Mouse (Mus musculus) stomach, embryonic 16.5 days (tissue): ENCODE measurements around the gene Ptgfrn. TPM values are rescaled to one million over a fixed set of nuclear protein-coding genes. Genes with fewer than 3 reads are reported as not detected.

Experiments used
- ATAC-seq: fragments of 200-750 bp; cut with Nextera tagmentation; 2 replicates; pipeline ENCODE4 v1.8.0; 2017; ENCODE audit warnings: moderate number of reproducible peaks, moderate TSS enrichment; ENCODE audit not compliant: insufficient read depth, low FRiP score
- H3K27ac ChIP-seq: fragments of 300-500 bp; sonication (generic); 2 replicates; pipeline ENCODE4 v1.5.1; 2014; ENCODE audit warnings: low read length
- H3K27me3 ChIP-seq: fragments of 300-500 bp; sonication (generic); 2 replicates; pipeline ENCODE4 v1.6.1; 2014; ENCODE audit warnings: low read length, control low read depth, mixed read lengths; ENCODE audit not compliant: control insufficient read depth, insufficient read depth
- H3K36me3 ChIP-seq: fragments of 300-500 bp; sonication (generic); 2 replicates; pipeline ENCODE4 v1.6.1; 2014; ENCODE audit warnings: low read length; ENCODE audit not compliant: control insufficient read depth, insufficient read depth
- H3K4me1 ChIP-seq: fragments of 300-500 bp; sonication (generic); 2 replicates; pipeline ENCODE4 v1.6.1; 2014; ENCODE audit warnings: low read length, control low read depth, mixed read lengths; ENCODE audit not compliant: control insufficient read depth, insufficient read depth
- H3K4me2 ChIP-seq: fragments of 300-500 bp; sonication (generic); 2 replicates; pipeline ENCODE4 v1.6.1; 2014; ENCODE audit warnings: low read depth, low read length, mixed read lengths
- H3K4me3 ChIP-seq: fragments of 300-500 bp; sonication (generic); replicated peaks from 2 replicates; pipeline ENCODE4 v1.5.1; 2014; ENCODE audit warnings: mild to moderate bottlenecking, low read length
- H3K9ac ChIP-seq: fragments of 300-500 bp; sonication (generic); 2 replicates; pipeline ENCODE4 v1.6.1; 2014; ENCODE audit warnings: low read length
- H3K9me3 ChIP-seq: fragments of 300-500 bp; sonication (generic); replicated peaks from 2 replicates; pipeline ENCODE4 v1.6.1; 2016; ENCODE audit warnings: low read length, control low read depth; ENCODE audit not compliant: control insufficient read depth
- WGBS: fragments of 180-500 bp; shearing (Covaris S2); extraction: QIAGEN DNeasy Blood & Tissue Kit; methylation state at CpG from one replicate; pipeline ENCODE4 v1.1.7; 2014; 5-methylcytosine and 5-hydroxymethylcytosine counted together
- polyA plus RNA-seq: library from polyadenylated mRNA; unstranded; fragments of >200 nt; fragmentation: Nextera tagmentation; extraction: Ambion mirVana; gene quantifications from 2 replicates; pipeline ENCODE4 v1.2.1, GENCODE M21; 2015

Gene Ptgfrn
- polyA plus RNA-seq, 1 experiment from 2014 or later = 4.6 TPM

DNA sequence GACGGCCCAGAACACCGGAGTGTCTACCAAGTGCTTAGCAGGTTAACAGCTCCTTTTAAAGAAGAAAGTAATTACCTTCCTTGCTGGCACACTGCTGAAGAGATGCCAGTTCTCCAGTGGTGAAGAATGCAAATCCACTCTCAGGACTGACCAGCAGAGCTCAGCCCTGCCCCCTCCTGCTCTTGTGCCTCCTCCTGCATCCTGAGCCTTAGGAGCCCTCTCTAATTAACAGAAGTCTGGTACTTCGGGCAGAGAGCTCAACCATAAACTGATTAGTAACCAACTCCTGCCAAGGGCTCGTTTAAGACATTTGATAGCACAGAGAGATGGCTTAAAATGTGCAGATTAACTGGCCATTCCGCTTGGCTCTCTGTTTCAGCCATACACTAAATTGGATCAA, 41.4 kb downstream of the Ptgfrn start:
- H3K36me3 ChIP-seq = no peaks in the 10 kb centered on the region
- H3K4me1 ChIP-seq = peaks cover 24% of the 10 kb centered on the region
- H3K27ac ChIP-seq = no peak overlapping the region
- H3K9me3 ChIP-seq = no peaks in the 10 kb centered on the region
- H3K27me3 ChIP-seq = no peaks in the 10 kb centered on the region
- no peak for ATAC-seq
- H3K4me2 ChIP-seq = no peak overlapping the region
- H3K9ac ChIP-seq = no peak overlapping the region
- 70% methylated on average over 5 of the region's 5 CpGs for WGBS
- no peak overlapping the region for H3K4me3 ChIP-seq

DNA sequence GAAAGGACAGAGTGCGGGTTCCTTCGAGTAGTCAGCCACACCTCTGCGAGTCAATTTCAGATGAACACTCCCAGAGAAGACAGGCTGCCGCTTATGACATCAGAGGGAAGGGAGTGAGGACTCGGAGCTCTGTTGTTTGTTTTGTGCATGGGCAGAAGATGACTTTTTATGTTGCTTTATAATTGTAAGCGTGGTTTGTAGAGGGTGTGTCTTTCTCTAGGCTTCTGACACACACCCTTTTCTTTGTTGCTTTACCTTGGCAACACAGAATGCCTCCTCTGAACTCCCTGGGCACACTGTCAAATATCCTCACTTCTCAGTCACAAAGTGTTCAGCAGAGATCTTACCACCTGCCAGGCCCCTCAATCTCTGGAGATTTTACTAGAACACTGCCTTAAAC, 43.9 kb downstream of the Ptgfrn start:
- Histone ChIP-seq H3K4me3 (no peak overlapping the region), H3K27me3 (no peaks in the 10 kb centered on the region), H3K4me2 (no peak overlapping the region), H3K9me3 (no peaks in the 10 kb centered on the region), H3K9ac (no peak overlapping the region), H3K4me1 (peaks cover 23% of the 10 kb centered on the region), H3K27ac (peak overlapping the region; percentile 43; the same call in 1 of the 2 replicates), H3K36me3 (no peaks in the 10 kb centered on the region)
- no peak for ATAC-seq
- 62% methylated on average over 6 of the region's 6 CpGs for WGBS

DNA sequence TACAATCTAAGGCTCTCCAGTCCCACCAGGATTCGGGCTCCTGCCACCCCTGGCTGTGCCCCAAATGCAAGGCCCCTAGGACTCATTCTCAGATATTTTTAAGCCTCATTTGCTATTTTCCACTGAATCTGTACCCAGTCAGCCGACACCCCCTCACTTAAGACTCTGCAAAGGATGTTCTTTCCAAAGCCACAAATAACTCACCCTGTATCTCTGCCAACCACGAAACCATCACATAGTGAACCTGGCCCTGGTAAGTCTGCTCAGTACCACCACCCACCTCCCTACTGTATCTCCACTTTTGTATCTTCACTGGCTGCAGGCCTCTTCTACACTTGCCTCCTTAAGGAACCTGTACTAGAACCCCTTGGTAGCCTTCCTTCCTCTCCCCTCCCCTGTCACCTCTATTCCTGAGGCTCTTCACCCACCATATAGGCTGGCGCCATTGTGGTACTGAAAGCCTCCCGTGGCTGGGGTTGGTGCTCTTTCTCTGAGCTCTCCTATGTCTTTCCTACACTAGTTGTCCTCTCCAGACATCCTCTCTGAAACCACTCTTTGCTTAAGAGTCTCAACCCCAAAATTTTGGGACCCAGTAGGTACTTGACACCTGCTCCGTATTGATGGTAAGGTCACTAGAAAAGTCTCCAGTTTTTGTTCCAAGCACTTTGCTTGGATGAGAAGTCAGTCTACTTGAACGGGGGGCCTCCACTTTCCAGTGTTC, 48.1 kb downstream of the Ptgfrn start:
- H3K36me3 ChIP-seq = no peaks in the 10 kb centered on the region
- no peak overlapping the region for H3K9ac ChIP-seq
- ATAC-seq = no peak
- no peaks in the 10 kb centered on the region for H3K27me3 ChIP-seq
- no peaks in the 10 kb centered on the region for H3K9me3 ChIP-seq
- WGBS = 82% methylated on average over 7 of the region's 7 CpGs
- H3K4me1 ChIP-seq = peaks cover 6% of the 10 kb centered on the region; the same call in 1 of the 2 replicates
- no peak overlapping the region for H3K27ac ChIP-seq
- H3K4me3 ChIP-seq = no peak overlapping the region
- H3K4me2 ChIP-seq = no peak overlapping the region

DNA sequence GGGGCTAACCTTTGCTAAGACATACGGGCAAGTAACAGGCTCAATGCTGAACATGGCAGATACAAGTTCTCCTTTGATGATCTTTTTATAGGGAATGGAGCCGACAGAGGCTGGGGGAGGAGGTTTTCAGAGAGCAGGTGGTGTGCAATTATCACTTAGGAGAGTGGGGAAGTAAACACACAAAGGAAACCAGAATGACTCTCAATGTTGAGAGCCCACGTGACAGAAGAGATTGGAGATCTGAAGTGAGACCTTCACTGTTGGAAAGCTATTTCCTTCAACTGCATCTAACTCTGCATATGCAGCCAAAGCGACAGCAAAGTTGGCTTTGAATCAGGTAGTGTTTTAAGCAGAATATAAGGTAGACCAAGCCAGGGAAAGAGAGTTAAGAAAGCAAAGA, 50.9 kb downstream of the Ptgfrn start:
- WGBS = 70% methylated on average over 4 of the region's 4 CpGs
- Histone ChIP-seq H3K4me3 (no peak overlapping the region), H3K4me1 (no peaks in the 10 kb centered on the region), H3K9me3 (no peaks in the 10 kb centered on the region), H3K27ac (no peak overlapping the region), H3K27me3 (no peaks in the 10 kb centered on the region), H3K4me2 (no peak overlapping the region), H3K36me3 (no peaks in the 10 kb centered on the region), H3K9ac (no peak overlapping the region)
- ATAC-seq = no peak

DNA sequence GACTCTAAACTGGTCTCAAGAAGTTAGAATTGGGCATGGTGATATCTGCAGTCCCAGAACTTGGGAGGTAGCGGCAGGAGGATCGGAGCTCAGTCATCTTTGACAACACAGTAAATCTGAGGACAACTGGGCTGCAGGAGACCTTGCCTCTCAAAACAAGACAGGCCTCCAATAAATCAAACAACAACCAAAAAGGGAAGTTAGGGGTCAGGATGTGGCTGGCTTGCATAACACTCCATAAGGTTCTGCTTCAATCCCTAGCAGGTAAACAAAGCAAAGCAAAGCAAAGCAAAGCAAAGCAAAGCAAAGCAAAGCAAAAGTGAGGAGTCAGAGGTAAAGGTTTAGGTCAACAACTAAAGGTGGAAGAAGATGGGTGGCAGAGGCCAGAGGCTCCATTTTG, 51.9 kb downstream of the Ptgfrn start:
- Histone ChIP-seq H3K4me1 (no peaks in the 10 kb centered on the region), H3K4me3 (no peak overlapping the region), H3K9me3 (no peaks in the 10 kb centered on the region), H3K36me3 (no peaks in the 10 kb centered on the region), H3K4me2 (no peak overlapping the region), H3K27ac (no peak overlapping the region), H3K27me3 (no peaks in the 10 kb centered on the region), H3K9ac (no peak overlapping the region)
- WGBS = 92% methylated on average over 2 of the region's 2 CpGs
- ATAC-seq = no peak

DNA sequence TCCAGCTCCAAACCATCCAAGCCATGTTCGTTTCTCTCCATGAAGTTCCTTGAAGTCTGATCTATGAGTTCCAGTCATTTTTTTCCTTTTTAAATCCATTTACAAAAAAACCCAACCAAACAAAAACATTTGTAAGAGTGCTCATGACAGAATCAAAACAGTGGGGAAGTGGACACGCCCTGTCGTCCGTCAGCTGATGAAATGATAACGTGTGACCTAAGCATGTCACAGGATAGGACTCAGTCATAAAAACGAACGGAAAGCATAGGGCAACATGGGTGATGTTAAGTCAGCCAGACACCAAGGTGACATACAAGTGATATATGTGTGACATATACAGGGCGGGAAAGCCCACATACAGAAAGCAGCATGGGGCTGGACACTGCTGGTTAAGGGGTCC, 54.9 kb downstream of the Ptgfrn start:
- no peaks in the 10 kb centered on the region for H3K36me3 ChIP-seq
- no peaks in the 10 kb centered on the region for H3K9me3 ChIP-seq
- WGBS = 73% methylated on average over 8 of the region's 8 CpGs
- H3K27ac ChIP-seq = no peak overlapping the region
- no peak overlapping the region for H3K4me3 ChIP-seq
- H3K4me2 ChIP-seq = no peak overlapping the region
- no peak for ATAC-seq
- H3K9ac ChIP-seq = no peak overlapping the region
- no peaks in the 10 kb centered on the region for H3K4me1 ChIP-seq
- no peaks in the 10 kb centered on the region for H3K27me3 ChIP-seq

DNA sequence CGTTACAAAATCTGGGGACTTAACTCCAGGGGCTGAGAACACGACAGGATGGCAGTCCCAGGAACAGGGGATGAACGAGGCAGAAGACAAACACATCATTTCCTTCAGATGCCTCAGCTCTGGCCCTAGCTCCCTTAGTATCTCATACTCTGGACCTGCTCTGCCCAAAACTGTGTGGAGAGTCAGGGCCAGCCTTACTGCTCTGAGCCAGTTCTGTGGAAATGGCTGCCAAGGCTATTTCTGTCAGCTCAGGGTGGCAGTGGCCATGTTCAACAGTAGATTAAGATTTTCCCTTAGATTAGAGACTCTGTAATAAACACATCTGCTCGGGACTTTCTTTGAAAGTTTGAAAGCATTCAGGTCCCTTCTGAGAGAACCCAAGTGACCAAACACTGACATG, 58.5 kb downstream of the Ptgfrn start:
- 61% methylated on average over 4 of the region's 4 CpGs for WGBS
- Histone ChIP-seq H3K36me3 (no peaks in the 10 kb centered on the region), H3K4me3 (no peak overlapping the region), H3K27me3 (no peaks in the 10 kb centered on the region), H3K27ac (peak overlapping the region; percentile 11; the same call in 1 of the 2 replicates), H3K4me1 (peaks cover 4% of the 10 kb centered on the region; the same call in 1 of the 2 replicates), H3K9ac (no peak overlapping the region), H3K9me3 (no peaks in the 10 kb centered on the region), H3K4me2 (no peak overlapping the region)
- ATAC-seq = no peak

DNA sequence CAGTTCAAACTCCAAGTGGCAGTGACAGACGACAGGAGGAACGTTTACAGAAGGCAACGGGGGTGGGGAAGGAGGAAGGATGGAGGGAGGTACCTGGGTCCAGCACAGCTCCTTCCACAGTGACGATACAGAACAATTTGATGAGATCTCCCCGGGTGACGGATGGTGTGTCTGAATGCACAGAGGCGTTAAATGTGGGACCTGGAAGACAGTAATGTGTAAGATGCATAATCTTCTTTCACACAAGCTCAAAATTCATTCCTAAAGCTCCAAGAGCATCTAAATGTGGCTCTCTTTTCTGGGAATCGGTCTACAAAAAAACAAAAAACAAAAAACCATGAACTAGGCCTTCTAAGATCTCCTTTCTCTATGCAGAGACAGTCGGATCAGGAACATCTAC, 60.1 kb downstream of the Ptgfrn start:
- 67% methylated on average over 9 of the region's 9 CpGs for WGBS

DNA sequence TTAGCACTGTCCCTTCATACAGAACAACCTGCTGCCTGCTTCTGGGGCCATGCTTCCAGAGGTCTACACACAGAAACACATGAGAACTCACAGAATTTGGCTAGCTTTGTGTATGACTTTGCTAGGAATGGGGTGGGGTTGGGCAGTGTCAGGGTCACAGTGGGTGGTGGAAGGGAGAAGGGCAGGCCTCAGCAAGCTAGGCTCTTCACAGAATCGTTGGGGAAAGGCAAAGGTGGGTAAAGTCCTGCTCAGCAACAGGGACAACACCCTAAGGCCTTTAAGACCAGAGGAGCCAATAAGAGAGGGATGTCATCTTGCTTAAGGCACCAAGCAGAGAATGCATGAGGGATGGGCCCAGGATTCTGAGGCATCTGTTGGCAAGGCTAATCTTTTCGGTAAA, 61.3 kb downstream of the Ptgfrn start:
- no peak for ATAC-seq
- no peaks in the 10 kb centered on the region for H3K9me3 ChIP-seq
- no peaks in the 10 kb centered on the region for H3K36me3 ChIP-seq
- H3K4me2 ChIP-seq = no peak overlapping the region
- no peaks in the 10 kb centered on the region for H3K27me3 ChIP-seq
- H3K9ac ChIP-seq = 0 out of 2 replicates have a peak overlapping the region, but pooled peaks have one; percentile 28
- no peak overlapping the region for H3K4me3 ChIP-seq
- H3K4me1 ChIP-seq = peaks cover 13% of the 10 kb centered on the region
- peak overlapping the region; percentile 88 for H3K27ac ChIP-seq
- WGBS = 83% methylated on average over 2 of the region's 2 CpGs

More for the DNA sequence above, 60.1 kb downstream of the Ptgfrn start:
- H3K4me3 ChIP-seq = no peak overlapping the region
- H3K4me1 ChIP-seq = peaks cover 6% of the 10 kb centered on the region
- H3K9ac ChIP-seq = no peak overlapping the region
- no peaks in the 10 kb centered on the region for H3K27me3 ChIP-seq
- H3K27ac ChIP-seq = no peak overlapping the region
- no peak for ATAC-seq
- no peak overlapping the region for H3K4me2 ChIP-seq
- no peaks in the 10 kb centered on the region for H3K9me3 ChIP-seq
- H3K36me3 ChIP-seq = no peaks in the 10 kb centered on the region
